Mouse (Mus musculus): ENCODE data around the gene Elane. TPM values are rescaled to one million over a fixed set of nuclear protein-coding genes. Genes with fewer than 3 reads are reported as not detected.

Elane gene
- total and polyA plus RNA-seq, 3 experiments = 0.07 TPM; not detected in 2

DNA sequence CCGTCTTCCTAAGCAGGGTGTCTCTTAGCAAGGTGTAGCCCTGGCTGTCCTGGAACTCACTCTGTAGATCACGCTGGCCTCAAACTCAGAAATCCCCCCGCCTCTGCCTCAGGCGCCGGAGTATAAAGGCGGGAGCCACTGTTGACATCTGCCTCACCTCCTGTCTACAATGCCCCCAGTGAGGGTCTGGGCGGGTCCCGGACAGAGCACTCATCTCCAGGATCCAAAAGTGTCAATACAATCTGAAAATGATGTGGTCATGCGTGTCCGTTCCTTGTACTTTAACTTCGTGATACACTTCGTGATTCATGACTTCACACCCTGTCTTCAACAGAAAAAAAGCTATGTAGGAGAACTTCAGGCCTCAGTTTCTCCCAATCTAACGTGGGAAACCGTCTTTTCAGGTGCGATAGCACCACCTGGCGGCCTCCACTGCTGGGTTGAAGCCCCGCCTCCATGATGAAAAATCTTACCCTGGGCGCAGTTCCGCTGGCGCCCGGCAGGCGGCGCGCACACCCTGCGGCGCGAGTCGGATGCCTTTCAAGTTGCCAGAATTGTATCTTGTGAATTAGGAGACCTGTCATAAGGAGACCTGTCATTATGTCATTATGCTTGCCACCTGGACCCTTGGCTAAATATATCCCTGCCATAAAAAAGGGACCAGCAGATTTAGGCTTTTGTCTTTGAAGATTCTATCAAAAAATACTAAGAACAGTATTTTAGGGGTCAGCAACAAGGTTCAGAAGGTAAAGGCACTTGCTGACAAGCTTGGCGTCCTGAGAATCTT lies 39.1 kb downstream of the Elane start (continued):
- TF ChIP-seq ZNF384 (IDR thresholded peaks at IDR 0.05; ENCODE audit: low read depth, low read length) (peak; percentile 66), NELFE (IDR thresholded peaks at IDR 0.05; ENCODE audit: low read depth, low read length) (no peak), POLR2AphosphoS2 (IDR thresholded peaks at IDR 0.05; ENCODE audit: low read length) (no peak), SMC3 (IDR thresholded peaks at IDR 0.05; ENCODE audit: low read depth, low read length) (peak; percentile 100)

- peak; percentile 70 for DNase-seq (ENCODE audit: low read depth, low spot score)
These were observed 39.9 kb downstream of the Elane start for GRCm38 (mm10) chr10:79925785-79926490.

More at GRCm38 (mm10) chr10:79925785-79926490, 39.9 kb downstream of the Elane start:
- Histone ChIP-seq H3K9ac (ENCODE audit: control insufficient read depth, low read depth, low read length, poor library complexity, severe bottlenecking) (peak overlapping the region; percentile 87), H3K36me3 (ENCODE audit: control insufficient read depth in 1 of 2, insufficient read depth in 2 of 2, low read length in 2 of 2) (no peaks in the 10 kb centered on the region; a peak in 1 of 4 replicates), H3K9me3 (replicated peaks; ENCODE audit: insufficient read depth, low read length) (no peaks in the 10 kb centered on the region), H3K27ac (ENCODE audit: control insufficient read depth, low read depth, low read length) (peak overlapping the region; percentile 76), H3K4me3 (ENCODE audit: control insufficient read depth in 1 of 2, insufficient read depth in 1 of 2, low read depth in 2 of 2, low read length in 2 of 2) (peak overlapping the region; percentile 53 to 90), H3K79me2 (ENCODE audit: control insufficient read depth, insufficient read depth, low read length, poor library complexity) (peaks cover 9% of the 10 kb centered on the region), H3K4me1 (ENCODE audit: control insufficient read depth in 1 of 2, insufficient read depth in 2 of 2, low read length in 2 of 2) (peaks cover 0 to 6% of the 10 kb centered on the region in 2 experiments; a peak in 1 of 4 replicates), H3K27me3 (ENCODE audit: control insufficient read depth in 1 of 2, insufficient read depth in 2 of 2, low read length in 2 of 2) (no peaks in the 10 kb centered on the region)
- TF ChIP-seq NELFE (IDR thresholded peaks at IDR 0.05; ENCODE audit: low read depth, low read length) (no peak), CHD2 (IDR thresholded peaks at IDR 0.05; ENCODE audit: low read length) (no peak), UBTF (IDR thresholded peaks at IDR 0.05; ENCODE audit: borderline replicate concordance, insufficient read depth, low read depth, low read length) (no peak), POLR2AphosphoS2 (IDR thresholded peaks at IDR 0.05; ENCODE audit: low read length) (0 out of 2 replicates have a peak, but pooled peaks have one; percentile 27), BHLHE40 (IDR thresholded peaks at IDR 0.05; ENCODE audit: borderline replicate concordance, low read depth, low read length) (no peak), CHD1 (IDR thresholded peaks at IDR 0.05; ENCODE audit: low read depth, low read length) (no peak), MEF2A (IDR thresholded peaks at IDR 0.05; ENCODE audit: extremely low read depth, insufficient replicate concordance, low read depth, low read length, poor library complexity, severe bottlenecking) (no peak), MAZ (IDR thresholded peaks at IDR 0.05; ENCODE audit: low read depth, low read length) (0 out of 2 replicates have a peak, but pooled peaks have one; percentile 3), E2F4 (IDR thresholded peaks at IDR 0.05; ENCODE audit: borderline replicate concordance, low read depth, low read length) (no peak; the same call in 1 of the 2 replicates), MAFK (IDR thresholded peaks at IDR 0.05; ENCODE audit: borderline replicate concordance, low read depth, low read length) (no peak), USF2 (IDR thresholded peaks at IDR 0.05; ENCODE audit: borderline replicate concordance in 1 of 2, insufficient read depth in 1 of 2, low read depth in 1 of 2, low read length in 2 of 2) (no peak), GATA1 (IDR thresholded peaks at IDR 0.05; ENCODE audit: low read depth, low read length) (no peak), TBP (IDR thresholded peaks at IDR 0.05; ENCODE audit: low read depth, low read length) (no peak), POLR2A (IDR thresholded peaks at IDR 0.05; ENCODE audit: control insufficient read depth in 1 of 2, insufficient read depth in 1 of 2, low read depth in 1 of 2, low read length in 2 of 2, poor library complexity in 1 of 2) (no peak), CTCF (IDR thresholded peaks at IDR 0.05 in 2 of 3, conservative IDR thresholded peaks at IDR 0.05 in 1 of 3; ENCODE audit: control insufficient read depth in 1 of 3, insufficient read depth in 1 of 3, low read depth in 2 of 3, low read length in 3 of 3, poor library complexity in 1 of 3, severe bottlenecking in 1 of 3) (no peak), ZNF384 (IDR thresholded peaks at IDR 0.05; ENCODE audit: low read depth, low read length) (no peak), JUND (IDR thresholded peaks at IDR 0.05; ENCODE audit: low read depth, low read length) (peak; percentile 92), ZC3H11A (IDR thresholded peaks at IDR 0.05; ENCODE audit: low read depth, low read length) (no peak), ELF1 (IDR thresholded peaks at IDR 0.05; ENCODE audit: low read depth, low read length) (0 out of 2 replicates have a peak, but pooled peaks have one; percentile 4), KAT2A (conservative IDR thresholded peaks at IDR 0.05; ENCODE audit: low read depth, low read length) (no peak), MXI1 (IDR thresholded peaks at IDR 0.05; ENCODE audit: low read depth, low read length) (peak; percentile 52; the same call in 1 of the 2 replicates), USF1 (IDR thresholded peaks at IDR 0.05; ENCODE audit: low read depth, low read length) (no peak), SMC3 (IDR thresholded peaks at IDR 0.05; ENCODE audit: low read depth, low read length) (peak; percentile 5; the same call in 1 of the 2 replicates), SIN3A (IDR thresholded peaks at IDR 0.05; ENCODE audit: low read length) (no peak)
